Mouse (Mus musculus) spleen, adult 2 months (tissue): ENCODE measurements at regions not wholly inside any gene's neighbourhood (a gene's known extent, or its start where the extent isn't known, plus 50 kb on each side); places are given as distances from the start of the nearest gene placed in this dataset.

ENCODE experiments used
- CTCF ChIP-seq: fragments of 200-500 bp; IDR thresholded peaks from 2 replicates; pipeline ENCODE4 v1.5.1; 2011; ENCODE audit warnings: mild to moderate bottlenecking, inconsistent platforms; ENCODE audit not compliant: insufficient read depth, insufficient read length, insufficient replicate concordance; ENCODE audit errors: extremely low read depth
- POLR2A ChIP-seq: fragments of 200-500 bp; IDR thresholded peaks from 2 replicates; pipeline ENCODE4 v1.6.1; 2011; ENCODE audit warnings: low read depth, low read length, inconsistent platforms

- TF ChIP-seq CTCF (no peak), POLR2A (no peak)
Measured at GRCm38 (mm10) chr11:24357388-24357787, 279.5 kb downstream of the Bcl11a start.
